Mouse (Mus musculus) heart, postnatal 36 days (tissue): ENCODE measurements around the gene Ccdc24. TPM values are rescaled to one million over a fixed set of nuclear protein-coding genes. Genes with fewer than 3 reads are reported as not detected.

ENCODE experiments used
- DNase-seq, 2 experiments: peaks; one replicate each; pipeline ENCODE4 v3.0.0; 2021 to 2022
- intact Hi-C: fragments of 180-260 bp; cut with DNase I; formaldehyde crosslinking; loops from one replicate; pipeline ENCODE4 v1.15.1; 2025
- total RNA-seq, 2 experiments: library from RNA; stranded (reverse); gene quantifications; 2 replicates each; pipeline ENCODE4 v1.2.3; 2021

Ccdc24 gene
- total RNA-seq, 2 experiments from 2014 or later, result 0.08 to 0.33 TPM

- intact Hi-C loops, result loop anchor here (10.0 kb wide), 1 partner anchor 156 kb away; no protein-coding TSS in a partner anchor
- no peak for DNase-seq
Observed at GRCm38 (mm10) chr4:117860570-117860969, 11.8 kb downstream of the Ccdc24 start.

DNA sequence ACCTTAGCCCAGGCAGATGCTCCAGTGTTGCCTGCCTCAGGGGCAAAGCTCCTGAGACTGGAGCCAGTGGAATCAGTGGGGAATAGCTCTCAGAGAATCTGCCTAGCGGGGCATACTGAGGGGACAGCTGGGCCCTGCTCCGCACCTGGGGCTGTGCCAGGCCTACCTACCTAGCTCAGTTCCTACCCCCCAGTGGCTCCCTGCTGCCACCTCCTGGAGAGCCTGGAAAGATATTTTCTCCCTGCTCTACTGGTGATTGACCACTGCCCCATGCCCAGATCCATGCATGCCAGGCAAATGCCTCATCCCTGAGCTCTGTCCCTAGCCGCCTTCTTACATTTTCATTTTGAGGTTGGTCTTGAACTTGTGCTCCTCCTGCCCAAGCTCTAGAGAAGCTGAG is 13.6 kb downstream of the Ccdc24 start:
- intact Hi-C loops, result loop anchor here (2.0 kb wide), 1 partner anchor 30 kb away; no protein-coding TSS in a partner anchor
- DNase-seq, result peak; percentile 61 to 64

- intact Hi-C loops, result no loop called here
- no peak for DNase-seq
Observed at GRCm38 (mm10) chr4:117855146-117855545, 17.2 kb downstream of the Ccdc24 start.

- no peak for DNase-seq
- intact Hi-C loops, result no loop called here
Observed at GRCm38 (mm10) chr4:117852152-117852868, 20.0 kb downstream of the Ccdc24 start.

DNA sequence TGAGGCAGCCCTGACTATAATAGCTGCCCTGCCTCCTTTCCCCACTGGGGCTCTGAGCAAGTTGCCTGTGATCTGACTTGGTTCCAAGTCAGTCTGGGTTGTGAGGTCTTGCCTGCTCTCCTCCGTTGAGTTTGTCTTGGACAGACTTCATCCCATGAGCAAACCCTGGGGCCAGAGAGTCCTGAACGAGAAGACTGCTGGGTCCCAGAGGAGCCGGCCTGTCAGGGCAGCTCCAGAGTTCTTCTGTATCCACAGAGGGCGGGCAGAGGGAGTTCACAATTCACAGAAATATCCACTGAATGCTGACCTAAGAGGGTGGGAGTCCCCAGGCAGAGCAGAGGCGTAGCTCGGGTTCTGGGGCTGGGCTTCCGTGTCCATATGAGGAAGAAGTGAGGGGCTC is 21.5 kb downstream of the Ccdc24 start:
- intact Hi-C loops, result no loop called here
- DNase-seq, result peak; percentile 44 to 45

GRCm38 (mm10) chr4:117850176-117850575 is 22.2 kb downstream of the Ccdc24 start:
- intact Hi-C loops, result no loop called here
- peak in 1 of 2 experiments; percentile 6 for DNase-seq

DNA sequence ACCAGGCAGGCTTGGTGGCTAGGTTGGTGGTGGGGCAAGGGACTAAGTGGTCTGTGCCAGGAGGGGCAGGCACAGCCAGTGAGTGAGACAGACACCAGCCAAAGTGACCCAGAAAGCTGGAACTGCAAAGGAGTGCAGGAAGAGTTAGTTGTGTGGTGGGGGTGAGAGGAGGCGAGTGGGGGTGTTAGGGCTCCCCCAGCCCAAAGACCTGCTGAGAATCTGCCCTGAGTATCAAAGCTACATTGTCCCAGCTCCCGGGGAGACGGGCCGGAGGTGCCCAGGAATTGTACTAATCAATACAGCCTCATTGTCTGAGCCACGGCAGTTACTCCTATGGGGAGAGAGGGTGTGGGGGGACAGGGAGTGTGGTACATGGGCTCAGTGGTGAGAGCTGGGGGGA is 22.9 kb downstream of the Ccdc24 start:
- intact Hi-C loops, result no loop called here
- DNase-seq, result no peak

DNA sequence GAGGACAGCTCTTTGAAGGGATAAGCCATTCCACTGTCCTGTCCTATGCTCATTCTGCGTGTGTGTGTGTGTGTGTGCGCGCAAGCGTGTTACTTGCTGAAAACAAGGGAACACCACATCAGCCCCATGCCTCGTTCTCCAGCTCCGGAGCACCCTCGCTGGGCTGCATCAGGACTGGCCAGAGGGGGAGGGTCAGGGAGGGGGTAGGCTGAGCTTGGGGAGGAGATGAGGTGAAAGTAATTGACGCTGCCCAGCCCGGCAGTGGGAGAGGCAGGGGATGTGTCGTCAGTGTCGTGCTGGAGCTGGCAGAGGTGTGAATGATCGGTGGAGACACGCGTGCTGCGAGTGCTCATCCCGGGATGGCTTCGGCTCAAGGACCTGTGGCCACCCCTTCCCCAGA is 23.3 kb downstream of the Ccdc24 start:
- DNase-seq, result no peak
- intact Hi-C loops, result no loop called here

DNA sequence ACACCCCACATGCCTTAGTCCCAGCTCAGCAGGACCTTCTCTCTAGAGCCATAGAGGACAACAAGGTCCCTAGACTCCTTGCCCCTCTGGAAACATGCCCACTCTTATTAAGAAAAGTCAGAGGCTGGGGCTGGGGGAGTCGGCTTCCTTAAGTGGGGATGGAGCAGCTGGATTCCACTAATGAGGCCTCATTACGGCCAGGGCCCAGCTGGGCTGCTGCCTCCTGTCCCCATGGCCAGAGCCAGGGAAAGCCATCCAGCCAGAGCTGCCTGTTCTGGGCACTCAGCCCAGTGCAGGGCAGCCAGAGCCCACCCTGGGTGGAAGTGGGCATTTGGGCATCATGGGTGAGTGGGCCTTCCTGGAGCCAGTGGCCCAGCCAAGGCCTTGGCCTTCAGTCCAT is 25.3 kb downstream of the Ccdc24 start:
- intact Hi-C loops, result no loop called here
- no peak for DNase-seq

GRCm38 (mm10) chr4:117846261-117846660 is 26.1 kb downstream of the Ccdc24 start:
- no peak for DNase-seq
- intact Hi-C loops, result no loop called here

DNA sequence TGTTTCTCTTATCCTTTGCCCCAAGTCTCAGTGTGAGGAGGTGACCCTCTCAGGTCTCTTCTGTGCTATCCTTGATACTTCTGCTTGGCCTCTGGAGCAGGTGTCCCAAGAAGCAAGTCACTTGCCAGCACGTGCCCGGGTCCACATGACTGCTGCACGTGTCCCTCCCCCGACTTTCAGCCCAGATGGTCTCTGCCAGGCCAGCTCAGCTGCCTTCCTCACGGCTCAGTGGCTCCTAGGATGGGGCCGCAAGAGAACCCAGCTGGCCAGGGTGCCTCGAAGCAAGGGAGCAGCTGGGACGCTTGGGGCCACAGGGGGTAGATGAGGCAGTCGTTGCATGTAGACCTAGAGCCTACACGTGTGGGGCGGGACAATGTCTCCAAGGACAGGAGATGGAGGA is 27.0 kb downstream of the Ccdc24 start:
- intact Hi-C loops, result no loop called here
- DNase-seq, result no peak

DNA sequence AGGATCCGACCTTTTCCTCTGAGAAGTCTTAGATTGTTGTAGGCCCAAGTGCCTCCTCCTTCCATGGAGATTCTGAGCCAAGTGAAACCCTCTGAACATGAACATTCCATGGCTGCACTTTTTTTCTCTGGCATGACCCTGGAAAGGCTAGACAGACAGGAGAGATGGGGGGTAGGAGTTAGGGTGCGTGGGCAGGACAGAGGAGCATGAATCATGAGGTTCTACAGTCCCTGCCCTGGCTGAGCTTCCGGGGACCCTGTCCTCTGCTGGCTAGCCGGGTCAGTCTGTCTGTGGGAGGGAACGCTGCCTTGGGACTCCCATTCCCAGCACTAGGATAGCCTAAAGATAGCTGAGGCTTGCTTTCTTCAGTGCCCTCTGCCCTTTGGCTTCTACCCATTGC is 27.9 kb downstream of the Ccdc24 start:
- intact Hi-C loops, result no loop called here
- no peak for DNase-seq

GRCm38 (mm10) chr4:117843101-117843500 is 29.3 kb downstream of the Ccdc24 start:
- no peak for DNase-seq
- intact Hi-C loops, result no loop called here

DNA sequence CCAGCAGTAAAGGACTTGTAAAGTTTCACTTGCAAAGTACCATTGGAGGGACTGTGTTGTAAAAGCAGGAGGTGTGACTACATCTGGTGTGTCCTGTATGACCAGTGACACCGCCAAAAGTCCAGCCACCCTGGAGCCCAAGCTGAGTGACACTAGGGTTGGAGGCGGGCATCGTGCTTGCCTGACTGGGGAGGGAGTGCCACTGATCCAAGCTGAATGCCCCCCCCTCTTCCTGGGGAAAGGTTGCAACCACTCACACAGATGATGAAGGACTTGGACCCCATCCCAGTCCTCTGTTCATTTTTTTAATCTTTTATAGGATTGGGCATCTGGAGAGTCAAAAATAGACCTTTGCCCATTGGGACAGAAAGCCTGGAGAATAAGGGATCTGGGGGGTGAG is 30.8 kb downstream of the Ccdc24 start:
- DNase-seq, result no peak
- intact Hi-C loops, result no loop called here

GRCm38 (mm10) chr4:117840821-117841220 is 31.5 kb downstream of the Ccdc24 start:
- no peak for DNase-seq
- intact Hi-C loops, result no loop called here

DNA sequence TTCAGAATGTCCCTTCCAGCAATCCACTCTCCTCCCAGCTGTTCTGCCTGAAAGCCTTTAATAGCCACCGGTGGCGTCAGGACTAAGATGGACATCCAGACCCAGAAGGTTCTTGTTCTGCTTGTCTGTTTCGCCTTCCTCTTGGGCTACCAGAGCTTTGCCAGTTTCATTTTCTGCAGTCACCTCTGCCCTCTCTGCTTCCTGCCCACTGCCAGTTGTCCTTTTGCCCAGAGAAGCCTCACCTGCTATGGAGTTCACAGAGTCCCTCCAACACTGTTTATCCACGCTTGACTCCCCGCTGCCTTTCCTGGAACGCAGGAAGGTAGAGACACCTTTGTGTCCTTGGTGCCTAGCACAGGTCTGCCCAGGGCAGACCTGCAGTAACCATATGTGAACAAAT is 33.0 kb downstream of the Ccdc24 start:
- DNase-seq, result no peak
- intact Hi-C loops, result loop anchor here (5.0 to 10.0 kb wide), 2 partner anchors 78 to 455 kb away; partner anchors contain the start of gene Ptprf

- intact Hi-C loops, result loop anchor here (5.0 to 10.0 kb wide), 2 partner anchors 80 to 458 kb away; partner anchors contain the start of gene Ptprf
- no peak for DNase-seq
Observed at GRCm38 (mm10) chr4:117837271-117837670, 35.1 kb downstream of the Ccdc24 start.

GRCm38 (mm10) chr4:117836204-117836767 is 36.1 kb downstream of the Ccdc24 start:
- intact Hi-C loops, result loop anchor here (5.0 to 10.0 kb wide), 2 partner anchors 81 to 459 kb away; partner anchors contain the start of gene Ptprf
- DNase-seq, result peak; percentile 83 to 92

DNA sequence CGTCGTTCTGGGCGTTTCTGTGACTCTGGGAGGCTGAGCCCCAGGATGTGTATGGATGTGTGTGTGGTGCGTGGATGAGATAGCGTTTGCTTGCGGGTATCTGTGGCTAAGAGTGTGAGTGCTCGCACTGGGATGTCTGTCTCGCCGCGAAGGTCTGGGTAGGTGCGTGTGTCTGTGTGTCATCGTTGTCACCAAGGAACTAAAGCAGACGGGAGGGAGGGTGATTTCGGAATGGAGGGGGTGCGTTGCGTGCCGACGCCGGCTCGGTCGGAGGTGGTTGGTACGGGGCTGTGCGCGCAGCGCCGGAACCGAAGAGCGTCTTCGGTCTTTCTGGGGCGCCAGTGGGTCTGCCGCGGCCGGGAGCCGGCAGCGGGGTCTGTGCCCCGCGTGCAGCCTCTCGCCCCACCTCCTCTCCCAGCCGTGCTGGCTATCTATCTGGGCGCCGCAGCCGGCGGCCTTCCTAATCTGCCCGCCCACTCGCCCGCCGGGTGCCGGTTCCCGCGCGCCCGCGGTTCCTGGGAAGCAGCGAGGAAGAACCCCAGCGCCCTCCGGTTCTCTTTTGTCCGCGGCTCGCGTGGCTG is 36.7 kb downstream of the Ccdc24 start:
- intact Hi-C loops, result loop anchor here (5.0 to 10.0 kb wide), 2 partner anchors 82 to 459 kb away; partner anchors contain the start of gene Ptprf
- no peak for DNase-seq

DNA sequence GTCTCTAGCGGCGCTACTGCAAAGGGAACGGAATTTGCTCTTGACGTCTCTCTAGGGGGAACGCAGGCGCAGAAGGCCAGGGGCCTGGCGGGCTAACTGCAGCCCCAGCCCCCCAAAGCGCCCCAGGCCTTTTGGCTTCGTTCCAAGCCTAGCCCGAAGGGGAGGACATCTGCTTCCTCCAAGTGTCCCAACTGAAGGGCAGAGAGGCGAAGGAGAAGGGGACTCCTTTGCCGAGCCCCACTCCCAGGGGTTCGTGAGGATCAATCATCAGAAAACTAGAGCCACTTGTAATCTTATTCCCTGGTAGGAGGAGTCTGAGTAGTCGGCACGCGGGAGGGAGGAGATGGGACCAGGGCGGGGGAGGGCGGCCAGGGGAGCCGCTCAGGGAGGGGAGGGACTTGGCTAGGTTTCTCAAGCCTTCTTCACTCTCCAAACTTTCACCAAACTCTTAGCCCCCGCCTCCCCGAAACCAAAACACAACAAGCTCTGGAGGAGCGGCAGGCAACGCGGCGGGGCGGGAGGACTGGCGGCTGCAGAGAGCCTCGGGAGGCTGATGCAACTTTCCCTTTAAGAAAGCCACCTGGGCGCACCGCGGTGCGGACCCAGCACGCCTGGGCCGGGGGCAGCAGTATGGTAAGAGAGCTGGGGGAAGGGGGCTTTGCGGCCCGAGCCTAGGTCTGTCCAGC is 37.4 kb downstream of the Ccdc24 start:
- DNase-seq, result peak; percentile 64 to 70
- intact Hi-C loops, result loop anchor here (5.0 to 10.0 kb wide), 2 partner anchors 82 to 460 kb away; partner anchors contain the start of gene Ptprf

DNA sequence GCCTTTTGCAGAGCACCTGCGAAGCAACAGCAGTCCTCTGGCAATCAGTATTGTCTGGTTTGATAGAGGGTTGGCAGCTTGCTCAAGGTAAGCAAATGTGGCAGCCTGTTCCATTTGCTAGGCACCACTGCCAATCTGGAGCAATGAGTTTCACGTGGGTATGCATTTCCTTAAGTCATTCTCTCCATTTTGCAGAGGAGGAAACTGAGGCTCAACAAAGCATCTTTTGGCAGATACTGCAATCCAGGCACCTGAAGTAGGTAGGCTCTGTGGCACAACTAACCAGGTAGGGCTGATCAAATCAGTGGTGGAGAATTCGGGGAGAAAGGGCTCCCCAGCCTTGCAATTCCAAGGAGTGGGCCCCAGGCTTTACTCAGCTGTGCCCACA is 37.9 kb downstream of the Ccdc24 start, which contains the start of gene Slc6a9:
Slc6a9 (plus strand) TSS at position 50 of the 388 bp plus-strand sequence.
- DNase-seq, result no peak
- intact Hi-C loops, result loop anchor here (10.0 kb wide), 1 partner anchor 460 kb away; the partner anchor contains the start of gene Ptprf
